Mouse (Mus musculus) megakaryocyte, embryonic 14.5 days (primary cell): ENCODE data around the gene Tgif2lx2. TPM values are rescaled to one million over a fixed set of nuclear protein-coding genes. Genes with fewer than 3 reads are reported as not detected.
"Not testable (repeated sequence)": the region's sequence is repeated elsewhere in the genome, so short reads cannot be mapped to it uniquely, and the experiment has no call there.

Experiments used
- H3K27me3 ChIP-seq: replicated peaks from 2 replicates; pipeline ENCODE3; 2012; ENCODE audit warnings: inconsistent platforms
- H3K36me3 ChIP-seq: replicated peaks from 2 replicates; pipeline ENCODE3; 2012; ENCODE audit warnings: low read length, inconsistent platforms, mixed read lengths
- H3K4me1 ChIP-seq: 2 replicates; pipeline ENCODE4 v1.6.1; 2012; ENCODE audit warnings: inconsistent platforms
- H3K4me3 ChIP-seq: replicated peaks from 2 replicates; pipeline ENCODE3; 2012; ENCODE audit warnings: moderate library complexity, mild to moderate bottlenecking, inconsistent platforms
- H3K9me3 ChIP-seq: 2 replicates; pipeline ENCODE4 v1.6.1; 2012; ENCODE audit warnings: inconsistent platforms
- polyA plus RNA-seq: library from polyadenylated mRNA; stranded (reverse); fragments of >175 nt; gene quantifications from 2 replicates; pipeline ENCODE4 v1.2.3, GENCODE M21; 2012; ENCODE audit warnings: low replicate concordance; ENCODE audit not compliant: insufficient read depth

The Tgif2lx2 gene
- polyA plus RNA-seq = not detected in 2 replicates

GRCm38 (mm10) chrX:118426927-118427326 lies at the start of gene Tgif2lx2:
TSS of gene Tgif2lx2 (plus strand) at chrX:118427227.
- not testable (repeated sequence) for H3K9me3 ChIP-seq, H3K36me3 ChIP-seq, H3K4me3 ChIP-seq, H3K4me1 ChIP-seq, H3K27me3 ChIP-seq

Other genes with a start within 250 kb of the Tgif2lx2 start
- not detected in 2 replicates for gene Tgif2lx1, start 53.5 kb downstream of the Tgif2lx2 start, polyA plus RNA-seq